Mouse (Mus musculus) brain, embryonic 14.5 days (tissue): ENCODE data around the gene Pip5k1a.

Experiments
- CTCF ChIP-seq: fragments of 200-500 bp; IDR thresholded peaks from 2 replicates; pipeline ENCODE4 v1.5.1; 2012; ENCODE audit warnings: inconsistent platforms, mild to moderate bottlenecking, moderate library complexity, borderline replicate concordance; ENCODE audit not compliant: insufficient read depth, insufficient read length; ENCODE audit errors: extremely low read depth
- POLR2A ChIP-seq: fragments of 200-500 bp; IDR thresholded peaks from 2 replicates; pipeline ENCODE4 v1.6.1; 2012; ENCODE audit warnings: mild to moderate bottlenecking, inconsistent platforms, borderline replicate concordance; ENCODE audit not compliant: poor library complexity, insufficient read depth, insufficient read length, severe bottlenecking; ENCODE audit errors: extremely low read depth

DNA sequence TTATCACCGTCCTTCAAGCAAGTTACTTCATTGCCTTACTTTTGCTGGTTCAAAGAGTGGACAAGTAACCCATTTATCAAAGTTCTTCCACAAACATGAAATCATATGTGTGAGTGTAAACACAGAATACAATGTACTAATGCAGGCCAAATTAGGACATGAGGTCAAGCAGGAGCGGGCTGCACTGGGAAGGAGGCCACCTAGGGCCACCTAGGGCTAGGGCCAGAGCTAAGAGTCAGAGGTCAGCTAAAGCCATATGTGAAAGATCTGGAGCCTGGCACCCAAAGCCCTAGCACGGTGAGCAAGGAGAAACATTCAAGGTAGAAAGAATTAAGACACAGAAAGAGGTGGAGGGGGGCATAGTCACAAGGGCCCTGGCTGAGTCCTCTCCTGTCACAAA is 93.7 kb downstream of the Pip5k1a start:
- TF ChIP-seq POLR2A (no peak), CTCF (no peak)
